Comparison of ENCODE assay signal across 10 mouse cellular contexts in genomic region chr5:135932359-135932758, GRCm38 (mm10). TPM values are rescaled to one million over a fixed set of nuclear protein-coding genes. Genes with fewer than 3 reads are reported as not detected.
DNase-seq lines count a peak whose midpoint lies in the region; ATAC-seq and TF ChIP-seq lines count a peak whose summit lies in the region.
"Had no signal": no experiment of that assay in that cellular context is flagged by ENCODE, and none has a peak within 500 bp of the region (broad histone marks: within the 10 kb centered on the region; RNA-seq: fewer than 3 reads in every experiment).

No protein-coding gene starts in this region.

- H3K4me2 ChIP-seq in kidney, embryonic 14.5 days (replicated peaks; ENCODE audit: low read depth, low read length), result peak overlapping the region; percentile 65
- 0 out of 2 replicates have a peak overlapping the region, but pooled peaks have one; percentile 22 for H3K4me2 ChIP-seq in intestine, embryonic 15.5 days (replicated peaks)
- peak overlapping the region; percentile 56 for H3K4me2 ChIP-seq in neural tube, embryonic 15.5 days

- no peak for ATAC-seq in kidney, embryonic 14.5 days (ENCODE audit: low FRiP score, low TSS enrichment)
- ATAC-seq in intestine, embryonic 15.5 days, result no peak
- ATAC-seq in neural tube, embryonic 15.5 days (ENCODE audit: low FRiP score), result no peak

- H3K36me3 ChIP-seq in kidney, embryonic 14.5 days (ENCODE audit: control insufficient read depth, insufficient read depth, low read length), result peaks cover 48% of the 10 kb centered on the region
- H3K36me3 ChIP-seq in intestine, embryonic 15.5 days, result peaks cover 25% of the 10 kb centered on the region
- peaks cover 32% of the 10 kb centered on the region for H3K36me3 ChIP-seq in neural tube, embryonic 15.5 days

- no peak for DNase-seq in kidney, postnatal 25 days
- no peak for DNase-seq in frontal cortex, postnatal 36 days (ENCODE audit: low spot score in 2 of 2)
- DNase-seq in layer of hippocampus, postnatal 14 days (ENCODE audit: low spot score in 2 of 2), result no peak
- no peak for DNase-seq in kidney, adult 18-20 months

- peaks cover 11% of the 10 kb centered on the region; the same call in 1 of the 2 replicates for H3K4me1 ChIP-seq in kidney, embryonic 14.5 days (ENCODE audit: control insufficient read depth, insufficient read depth, low read length)
- peaks cover 2% of the 10 kb centered on the region for H3K4me1 ChIP-seq in cortical plate, adult 2 months (ENCODE audit: control insufficient read depth, insufficient read depth, low read length)
- H3K4me1 ChIP-seq in intestine, embryonic 15.5 days (replicated peaks), result peaks cover 13% of the 10 kb centered on the region; the same call in 1 of the 2 replicates
- peaks cover 54% of the 10 kb centered on the region for H3K4me1 ChIP-seq in neural tube, embryonic 15.5 days

- no peak for TF ChIP-seq POLR2A in cortical plate, adult 2 months (IDR thresholded peaks at IDR 0.05; ENCODE audit: extremely low read depth, insufficient read depth, low read length)

- no peak for TF ChIP-seq CTCF in cortical plate, adult 2 months (IDR thresholded peaks at IDR 0.05; ENCODE audit: extremely low read depth, insufficient read depth, low read length)

- no peaks in the 10 kb centered on the region for H3K9me3 ChIP-seq in kidney, embryonic 14.5 days (ENCODE audit: control insufficient read depth, low read length)
- H3K9me3 ChIP-seq in intestine, embryonic 15.5 days, result no peaks in the 10 kb centered on the region
- no peaks in the 10 kb centered on the region for H3K9me3 ChIP-seq in neural tube, embryonic 15.5 days (replicated peaks)

- WGBS in kidney, embryonic 14.5 days, result 78% methylated on average over 2 of the region's 2 CpGs
- 82% methylated on average over 2 of the region's 2 CpGs for WGBS in intestine, embryonic 15.5 days
- WGBS in neural tube, embryonic 15.5 days, result 50% methylated on average over 2 of the region's 2 CpGs

- no peak overlapping the region for H3K9ac ChIP-seq in kidney, embryonic 14.5 days (ENCODE audit: low read depth, low read length)
- no peak overlapping the region for H3K9ac ChIP-seq in intestine, embryonic 15.5 days
- peak overlapping the region; percentile 36; the same call in 1 of the 2 replicates for H3K9ac ChIP-seq in neural tube, embryonic 15.5 days (replicated peaks)

- H3K27me3 ChIP-seq in kidney, embryonic 14.5 days (ENCODE audit: control insufficient read depth, insufficient read depth, low read length), result no peaks in the 10 kb centered on the region
- no peaks in the 10 kb centered on the region for H3K27me3 ChIP-seq in intestine, embryonic 15.5 days (replicated peaks)
- no peaks in the 10 kb centered on the region for H3K27me3 ChIP-seq in neural tube, embryonic 15.5 days (replicated peaks)

- peak overlapping the region; percentile 10; the same call in 1 of the 2 replicates for H3K4me3 ChIP-seq in kidney, embryonic 14.5 days (ENCODE audit: low read length)
- H3K4me3 ChIP-seq in cortical plate, adult 2 months (ENCODE audit: insufficient read depth, low read length), result peak overlapping the region; percentile 96
- no peak overlapping the region for H3K4me3 ChIP-seq in intestine, embryonic 15.5 days (replicated peaks)
- H3K4me3 ChIP-seq in neural tube, embryonic 15.5 days (replicated peaks), result peak overlapping the region; percentile 92

- H3K27ac ChIP-seq in kidney, embryonic 14.5 days (ENCODE audit: low read depth, low read length), result no peak overlapping the region
- no peak overlapping the region for H3K27ac ChIP-seq in cortical plate, adult 2 months (ENCODE audit: insufficient read depth, low read length)
- H3K27ac ChIP-seq in intestine, embryonic 15.5 days, result no peak overlapping the region
- H3K27ac ChIP-seq in neural tube, embryonic 15.5 days (replicated peaks), result no peak overlapping the region

RNA-seq across cellular contexts. Expression of gene Ywhag, which starts 2.1 kb away (rescaled TPM):
- 90.2 and 105 TPM in 2 replicates for polyA plus RNA-seq in kidney, embryonic 14.5 days (2014; fragmentation: Nextera tagmentation; extraction: Ambion mirVana)
- 516 and 534 TPM in 2 replicates for polyA plus RNA-seq in cortical plate, adult 2 months (2012; rRNA removed)
- polyA plus RNA-seq in intestine, embryonic 15.5 days (2015; fragmentation: Nextera tagmentation; extraction: Ambion mirVana), result 151 and 154 TPM in 2 replicates
- polyA plus RNA-seq in neural tube, embryonic 15.5 days (2015; fragmentation: Nextera tagmentation; extraction: Ambion mirVana), result 776 and 868 TPM in 2 replicates
- 1,000 to 10,000 TPM; 1,522 to 1,558 TPM for total RNA-seq in layer of hippocampus, postnatal 14 days (2021)

RNA-seq across cellular contexts. Expression of gene Ssc4d, which starts 42.0 kb away (rescaled TPM):
- polyA plus RNA-seq in kidney, embryonic 14.5 days (2014; fragmentation: Nextera tagmentation; extraction: Ambion mirVana), result 10.2 and 10.3 TPM in 2 replicates
- polyA plus RNA-seq in cortical plate, adult 2 months (2012; rRNA removed), result 2.7 and 3.7 TPM in 2 replicates
- polyA plus RNA-seq in intestine, embryonic 15.5 days (2015; fragmentation: Nextera tagmentation; extraction: Ambion mirVana), result 2.5 and 2.9 TPM in 2 replicates
- polyA plus RNA-seq in neural tube, embryonic 15.5 days (2015; fragmentation: Nextera tagmentation; extraction: Ambion mirVana), result 1.6 and 1.8 TPM in 2 replicates
- total RNA-seq in layer of hippocampus, postnatal 14 days (2021), result 1 to 10 TPM; 1.7 to 2.0 TPM

RNA-seq across cellular contexts. Expression of gene Hspb1, which starts 44.6 kb away (rescaled TPM):
- 32.4 and 36.9 TPM in 2 replicates for polyA plus RNA-seq in kidney, embryonic 14.5 days (2014; fragmentation: Nextera tagmentation; extraction: Ambion mirVana)
- 27.6 and 27.8 TPM in 2 replicates for polyA plus RNA-seq in cortical plate, adult 2 months (2012; rRNA removed)
- 113 and 116 TPM in 2 replicates for polyA plus RNA-seq in intestine, embryonic 15.5 days (2015; fragmentation: Nextera tagmentation; extraction: Ambion mirVana)
- 36.4 and 38.1 TPM in 2 replicates for polyA plus RNA-seq in neural tube, embryonic 15.5 days (2015; fragmentation: Nextera tagmentation; extraction: Ambion mirVana)
- 10 to 100 TPM in 1 of 2 experiments, 1 to 10 TPM in 1; 7.1 to 10.5 TPM for total RNA-seq in layer of hippocampus, postnatal 14 days (2021)

RNA-seq across cellular contexts. Expression of gene Zp3, which starts 47.5 kb away (rescaled TPM):
- polyA plus RNA-seq in kidney, embryonic 14.5 days (2014; fragmentation: Nextera tagmentation; extraction: Ambion mirVana), result 0.29 TPM in 1 of 2 replicates, not detected in the other
- 0.08 TPM in 1 of 2 replicates, not detected in the other for polyA plus RNA-seq in cortical plate, adult 2 months (2012; rRNA removed)
- 0.80 and 1.5 TPM in 2 replicates for polyA plus RNA-seq in intestine, embryonic 15.5 days (2015; fragmentation: Nextera tagmentation; extraction: Ambion mirVana)
- 0.14 and 0.27 TPM in 2 replicates for polyA plus RNA-seq in neural tube, embryonic 15.5 days (2015; fragmentation: Nextera tagmentation; extraction: Ambion mirVana)
- not detected for total RNA-seq in layer of hippocampus, postnatal 14 days (2021)
- polyA plus RNA-seq: limb, embryonic 11.5 days; urinary bladder, adult 2 months had no signal
